Mouse (Mus musculus) Patski (cell line): ENCODE measurements around the gene Reep3. TPM values are rescaled to one million over a fixed set of nuclear protein-coding genes. Genes with fewer than 3 reads are reported as not detected.
"Not testable (repeated sequence)": the region's sequence is repeated elsewhere in the genome, so short reads cannot be mapped to it uniquely, and the experiment has no call there.

Experiments used
- ATAC-seq: fragments of 100-300 bp; one replicate; pipeline ENCODE4 v1.8.0; 2021
- CTCF ChIA-PET: fragments of 350-600 bp; sonication (Branson Sonifier 250); formaldehyde crosslinking; loops from one replicate; lab custom pipeline; 2022; ENCODE audit warnings: inconsistent platforms; lab: Charles Lee
- POLR2A ChIA-PET: fragments of 350-600 bp; sonication (Branson Sonifier 250); formaldehyde crosslinking; loops from one replicate; lab custom pipeline; 2022; ENCODE audit warnings: antibody characterized with exemption, inconsistent platforms; lab: Charles Lee
- DNase-seq: peaks from one replicate; pipeline ENCODE4 v3.0.0-alpha.2; 2011; ENCODE audit warnings: low read depth, low spot score
- H3K27me3 ChIP-seq: fragments of 371-371 bp; one replicate; pipeline ENCODE4 v1.5.1; 2021
- CTCF ChIP-seq: fragments of 100-300 bp; IDR thresholded peaks from one replicate; pipeline ENCODE4 v1.5.1; 2021
- in situ Hi-C: fragments of 300-500 bp; cut with MboI; formaldehyde crosslinking; loops from 3 replicates; pipeline ENCODE4 v1.11.1; 2018; ENCODE audit warnings: low pct_unique_long_range_greater_than_20kb, mixed read lengths
- polyA plus RNA-seq: library from polyadenylated mRNA; unstranded; gene quantifications from one replicate; pipeline ENCODE4 v1.2.3, GENCODE M21; 2021

The Reep3 gene
- polyA plus RNA-seq, 1 experiment from 2014 or later = 46.6 TPM

DNA sequence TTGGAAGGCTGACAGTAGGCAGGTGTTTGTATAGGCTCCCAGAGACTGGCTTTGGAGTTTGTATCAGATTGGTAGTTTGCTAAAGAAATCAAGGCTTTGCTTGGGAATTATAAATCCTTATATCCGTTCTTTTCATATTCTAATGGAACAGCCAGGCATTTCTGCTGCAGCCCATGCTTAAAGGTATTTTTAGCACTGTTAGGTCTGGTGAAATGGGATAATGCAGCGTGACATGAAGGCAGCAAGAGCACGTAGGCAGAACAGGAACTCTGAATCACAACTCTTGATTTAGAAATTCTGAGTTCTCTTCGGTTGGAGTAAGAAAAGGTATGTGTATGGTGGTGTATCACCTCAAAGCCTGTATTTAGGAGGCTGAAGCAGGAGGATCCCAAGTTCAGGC lies 27.4 kb upstream of the Reep3 start:
- H3K27me3 ChIP-seq = no peaks in the 10 kb centered on the region
- CTCF ChIA-PET = no interaction called here
- ATAC-seq (no peak), DNase-seq (no peak)
- in situ Hi-C loops = no loop called here
- POLR2A ChIA-PET = no interaction called here
- no peak for TF ChIP-seq CTCF

GRCm38 (mm10) chr10:67123756-67124155 lies 27.0 kb upstream of the Reep3 start:
- POLR2A ChIA-PET = no interaction called here
- DNase-seq (no peak), ATAC-seq (no peak)
- H3K27me3 ChIP-seq = no peaks in the 10 kb centered on the region
- TF ChIP-seq CTCF = no peak
- in situ Hi-C loops = no loop called here
- CTCF ChIA-PET = no interaction called here

DNA sequence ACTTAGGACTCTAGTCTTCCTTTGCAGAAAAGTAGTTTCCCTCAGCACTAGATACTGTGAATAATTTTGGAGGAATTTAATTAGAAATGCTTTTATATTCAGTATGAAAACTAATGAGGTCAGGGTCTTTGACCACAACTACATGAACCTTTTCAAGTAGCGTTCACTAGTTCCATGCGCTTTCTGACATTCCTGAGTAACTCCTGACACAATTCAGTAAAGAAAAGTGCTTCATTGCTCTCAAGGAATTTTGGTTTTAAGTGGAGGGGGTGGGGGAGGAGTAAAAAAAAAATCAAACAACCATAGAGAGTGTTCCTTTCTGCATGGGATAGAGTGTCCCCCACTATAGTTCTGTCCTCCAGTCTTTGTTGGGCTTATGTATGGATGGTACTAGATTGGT lies 23.9 kb upstream of the Reep3 start:
- no peak for TF ChIP-seq CTCF
- in situ Hi-C loops = no loop called here
- no peak for DNase-seq
- ATAC-seq = peak; percentile 65
- ChIA-PET CTCF (no interaction called here), POLR2A (interaction anchor here (0.6 to 1.1 kb wide), 2 partner anchors 23 to 134 kb away, joined by 3 read pairs; no protein-coding TSS in a partner anchor)
- no peaks in the 10 kb centered on the region for H3K27me3 ChIP-seq

GRCm38 (mm10) chr10:67120180-67120579 lies 23.4 kb upstream of the Reep3 start:
- peak; percentile 15 for ATAC-seq
- H3K27me3 ChIP-seq = no peaks in the 10 kb centered on the region
- ChIA-PET POLR2A (no interaction called here), CTCF (interaction anchor here (1.2 kb wide), 1 partner anchor 19 kb away, joined by 4 read pairs; no protein-coding TSS in a partner anchor)
- no peak for DNase-seq
- TF ChIP-seq CTCF = no peak
- in situ Hi-C loops = no loop called here

GRCm38 (mm10) chr10:67119291-67119690 lies 22.5 kb upstream of the Reep3 start:
- ATAC-seq (no peak), DNase-seq (no peak)
- TF ChIP-seq CTCF = no peak
- CTCF ChIA-PET = interaction anchor here (0.7 to 1.4 kb wide), 3 partner anchors 17 to 21 kb away, joined by 3 to 4 read pairs (median 3); no protein-coding TSS in a partner anchor
- no peaks in the 10 kb centered on the region for H3K27me3 ChIP-seq
- POLR2A ChIA-PET = interaction anchor here (0.6 kb wide), 1 partner anchor 121 kb away, joined by 3 read pairs; no protein-coding TSS in a partner anchor
- in situ Hi-C loops = no loop called here

DNA sequence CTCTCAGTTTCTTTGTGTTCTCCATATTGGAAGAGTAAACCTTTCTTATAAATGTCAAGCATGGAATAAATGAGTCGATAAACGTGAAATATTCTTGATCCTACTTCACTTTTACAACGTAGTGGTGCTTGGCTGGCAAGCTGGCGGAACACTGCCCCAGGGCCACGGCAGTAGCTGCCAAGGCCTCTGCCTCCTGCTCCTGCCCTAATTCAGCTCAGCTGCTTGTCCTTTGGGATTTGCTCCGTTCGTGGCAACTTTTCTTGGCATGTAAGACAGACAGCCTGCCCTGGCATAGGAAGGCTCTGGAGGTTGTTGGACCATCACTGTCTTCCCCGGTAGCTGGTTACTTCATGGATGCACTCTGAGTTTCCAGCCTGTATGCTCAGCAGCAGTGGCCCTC lies 19.5 kb upstream of the Reep3 start:
- H3K27me3 ChIP-seq = no peaks in the 10 kb centered on the region
- no peak for DNase-seq
- ChIA-PET CTCF (no interaction called here), POLR2A (interaction anchor here (0.9 kb wide), 1 partner anchor 117 kb away, joined by 3 read pairs; no protein-coding TSS in a partner anchor)
- in situ Hi-C loops = no loop called here
- no peak for ATAC-seq
- TF ChIP-seq CTCF = no peak

DNA sequence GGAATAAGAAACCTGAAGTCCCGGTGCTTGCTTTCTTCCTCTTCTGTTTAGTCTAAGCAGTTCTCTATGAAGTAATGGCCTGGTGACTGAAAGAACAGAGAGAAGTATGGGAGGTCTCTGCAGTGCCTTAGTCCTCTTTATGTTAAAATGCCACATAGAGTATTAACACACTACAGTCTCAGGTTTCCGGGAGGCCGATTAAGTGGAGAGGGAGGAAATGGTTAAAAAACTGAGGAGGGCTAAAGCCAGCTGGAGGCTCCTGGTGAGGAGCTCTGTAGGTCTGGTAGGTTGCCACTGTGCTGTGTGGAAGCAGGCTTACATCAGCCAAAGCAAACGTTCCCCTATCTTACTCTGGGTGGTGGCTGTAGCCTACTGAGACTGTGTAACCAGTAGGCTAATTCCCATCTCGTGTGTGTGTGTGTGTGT lies 18.9 kb upstream of the Reep3 start:
- POLR2A ChIA-PET = no interaction called here
- CTCF ChIA-PET = no interaction called here
- H3K27me3 ChIP-seq = no peaks in the 10 kb centered on the region
- no peak for ATAC-seq
- DNase-seq = no peak
- no peak for TF ChIP-seq CTCF
- in situ Hi-C loops = no loop called here

GRCm38 (mm10) chr10:67115115-67115514 lies 18.4 kb upstream of the Reep3 start:
- H3K27me3 ChIP-seq = no peaks in the 10 kb centered on the region
- DNase-seq (no peak), ATAC-seq (no peak)
- no peak for TF ChIP-seq CTCF
- ChIA-PET CTCF (no interaction called here), POLR2A (no interaction called here)
- in situ Hi-C loops = no loop called here

GRCm38 (mm10) chr10:67113833-67114232 lies 17.1 kb upstream of the Reep3 start:
- TF ChIP-seq CTCF = no peak
- no peaks in the 10 kb centered on the region for H3K27me3 ChIP-seq
- ChIA-PET POLR2A (interaction anchor here (0.7 kb wide), 1 partner anchor 111 kb away, joined by 3 read pairs; no protein-coding TSS in a partner anchor), CTCF (interaction anchor here (1.2 kb wide), 1 partner anchor 9 kb away, joined by 5 read pairs; no protein-coding TSS in a partner anchor)
- ATAC-seq (no peak), DNase-seq (no peak)
- in situ Hi-C loops = no loop called here

DNA sequence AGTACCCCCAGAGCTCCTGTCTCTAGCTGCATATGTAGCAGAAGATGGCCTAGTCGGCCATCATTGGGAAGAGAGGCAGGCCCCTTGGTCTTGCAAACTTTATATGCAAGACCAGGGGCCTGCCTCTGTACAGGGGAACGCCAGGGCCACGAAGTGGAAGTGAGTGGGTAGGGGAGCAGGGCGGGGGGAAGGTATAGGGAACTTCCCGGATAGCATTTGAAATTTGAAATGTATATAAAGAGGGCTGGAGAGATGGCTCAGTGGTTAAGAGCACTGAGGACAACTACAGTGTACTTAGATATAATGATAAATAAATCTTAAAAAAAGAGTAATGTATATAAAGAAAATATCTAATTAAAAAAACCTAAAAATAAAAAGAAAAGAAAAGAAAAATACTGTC lies 16.2 kb upstream of the Reep3 start:
- in situ Hi-C loops, H3K27me3 ChIP-seq, ATAC-seq, DNase-seq, POLR2A ChIA-PET: not testable (repeated sequence)
- CTCF ChIA-PET = interaction anchor here (1.2 kb wide), 1 partner anchor 9 kb away, joined by 5 read pairs; no protein-coding TSS in a partner anchor

DNA sequence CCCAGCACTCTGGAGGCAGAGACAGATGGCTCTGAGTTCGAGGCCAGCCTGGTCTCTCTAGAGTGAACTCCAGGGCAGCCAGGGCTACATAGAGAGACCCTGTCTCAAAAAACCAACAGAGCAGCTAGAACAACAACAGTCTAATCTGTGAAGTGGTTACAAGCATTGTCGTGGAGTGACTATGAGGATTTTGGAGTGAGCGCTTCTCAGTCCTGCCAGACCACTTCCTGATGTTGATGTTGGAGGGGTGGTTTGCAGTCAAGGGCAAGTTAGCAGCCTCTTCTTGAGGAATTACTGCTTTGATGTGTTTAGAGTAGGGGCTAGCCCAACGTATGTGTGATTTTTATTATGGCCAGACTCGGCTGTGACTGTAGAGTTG lies 15.0 kb upstream of the Reep3 start:
- in situ Hi-C loops = no loop called here
- DNase-seq (no peak), ATAC-seq (no peak)
- POLR2A ChIA-PET = no interaction called here
- CTCF ChIA-PET = no interaction called here
- H3K27me3 ChIP-seq = no peaks in the 10 kb centered on the region
- no peak for TF ChIP-seq CTCF
